22 mouse cellular contexts compared by ENCODE assay signal in genomic region chr7:122409945-122410344, GRCm38 (mm10).
DNase-seq lines count a peak whose midpoint lies in the region; ATAC-seq and TF ChIP-seq lines count a peak whose summit lies in the region.
"Had no signal": no experiment of that assay in that cellular context is flagged by ENCODE, and none has a peak within 500 bp of the region (broad histone marks: within the 10 kb centered on the region; RNA-seq: fewer than 3 reads in every experiment).

No protein-coding gene starts in this region.

- H3K4me3 ChIP-seq in spleen, adult 2 months (ENCODE audit: extremely low read depth, insufficient read depth, insufficient read length), result no peak overlapping the region
- no peak overlapping the region for H3K4me3 ChIP-seq in midbrain, embryonic 11.5 days (ENCODE audit: low read depth, low read length)
- H3K4me3 ChIP-seq: embryonic facial prominence, embryonic 12.5 days; forebrain, embryonic 13.5 days; gastrocnemius, adult 2 months; heart, embryonic 15.5 days; hindbrain, embryonic 13.5 days had no signal

- no peak overlapping the region for H3K4me2 ChIP-seq in midbrain, embryonic 11.5 days
- H3K4me2 ChIP-seq: embryonic facial prominence, embryonic 12.5 days; forebrain, embryonic 13.5 days; heart, embryonic 11.5 days; heart, embryonic 15.5 days; hindbrain, embryonic 13.5 days had no signal

- H3K9ac ChIP-seq in midbrain, embryonic 11.5 days (ENCODE audit: low read length), result no peak overlapping the region
- H3K9ac ChIP-seq: embryonic facial prominence, embryonic 12.5 days; forebrain, embryonic 13.5 days; forebrain, postnatal 0 days; heart, embryonic 15.5 days; hindbrain, embryonic 13.5 days had no signal

- no peaks in the 10 kb centered on the region for H3K36me3 ChIP-seq in spleen, adult 2 months (ENCODE audit: control insufficient read depth, insufficient read depth, low read length)
- no peaks in the 10 kb centered on the region for H3K36me3 ChIP-seq in midbrain, embryonic 11.5 days (ENCODE audit: control insufficient read depth, insufficient read depth, low read length)
- H3K36me3 ChIP-seq: embryonic facial prominence, embryonic 12.5 days; heart, embryonic 15.5 days; hindbrain, embryonic 13.5 days had no signal

- no peak for TF ChIP-seq CTCF in spleen, adult 2 months (IDR thresholded peaks at IDR 0.05; ENCODE audit: extremely low read depth, insufficient read depth, insufficient read length, insufficient replicate concordance)

- TF ChIP-seq POLR2A in spleen, adult 2 months (IDR thresholded peaks at IDR 0.05; ENCODE audit: low read depth, low read length), result no peak

- H3K27ac ChIP-seq in spleen, adult 2 months (ENCODE audit: insufficient read depth, low read length), result 0 out of 2 replicates have a peak overlapping the region, but pooled peaks have one; percentile 37
- H3K27ac ChIP-seq in midbrain, embryonic 11.5 days (ENCODE audit: low read depth, low read length), result no peak overlapping the region
- H3K27ac ChIP-seq: embryonic facial prominence, embryonic 12.5 days; forebrain, embryonic 13.5 days; gastrocnemius, adult 2 months; heart, embryonic 15.5 days; hindbrain, embryonic 13.5 days; hindbrain, postnatal 0 days had no signal

- no peaks in the 10 kb centered on the region for H3K27me3 ChIP-seq in spleen, adult 2 months (ENCODE audit: control insufficient read depth, insufficient read depth, low read length)
- H3K27me3 ChIP-seq in midbrain, embryonic 11.5 days (ENCODE audit: control insufficient read depth, insufficient read depth, low read length), result no peaks in the 10 kb centered on the region
- H3K27me3 ChIP-seq: embryonic facial prominence, embryonic 12.5 days; forebrain, embryonic 13.5 days; heart, embryonic 15.5 days; hindbrain, embryonic 13.5 days had no signal

- H3K4me1 ChIP-seq in spleen, adult 2 months (ENCODE audit: control insufficient read depth, insufficient read depth, insufficient read length), result peaks cover 13% of the 10 kb centered on the region; the same call in 1 of the 2 replicates
- peaks cover 4% of the 10 kb centered on the region for H3K4me1 ChIP-seq in midbrain, embryonic 11.5 days (ENCODE audit: control insufficient read depth, insufficient read depth, low read length)

- no peak for DNase-seq in spleen, adult 2 months (ENCODE audit: low read depth in 1 of 2, low spot score in 2 of 2)
- DNase-seq in spleen, adult 12 weeks (ENCODE audit: low spot score), result no peak
- peak; percentile 53 for DNase-seq in induced T-regulatory cell, adult 2 months (ENCODE audit: low read depth)
- DNase-seq in neural tube, embryonic 10.5 days (ENCODE audit: extremely low spot score, low spot score), result no peak
- no peak for DNase-seq in midbrain, embryonic 11.5 days (ENCODE audit: low spot score, missing footprints)
- DNase-seq: adrenal gland, adult 2 months; adrenal gland, postnatal 36 days; cerebellum, adult 11-12 months; cerebellum, adult 9-10 months; cerebellum, postnatal 25 days; forebrain, postnatal 0 days; gastrocnemius, adult 2 months; gastrocnemius, postnatal 25 days; heart, adult 11 months; heart, postnatal 14 days had no signal

- 32% methylated on average over 6 of the region's 6 CpGs for WGBS in spleen, adult 2 months
- WGBS in midbrain, embryonic 11.5 days, result 80% methylated on average over 6 of the region's 6 CpGs

- H3K9me3 ChIP-seq in midbrain, embryonic 11.5 days (ENCODE audit: control insufficient read depth, low read length), result no peaks in the 10 kb centered on the region
- H3K9me3 ChIP-seq: embryonic facial prominence, embryonic 12.5 days; forebrain, embryonic 13.5 days; heart, embryonic 15.5 days; hindbrain, embryonic 13.5 days had no signal

- ATAC-seq in neutrophil, adult 5-6 weeks (ENCODE audit: extremely low read depth, insufficient number of reproducible peaks, low FRiP score, poor library complexity, severe bottlenecking), result peak; percentile 42; the same call in 1 of the 2 replicates
- ATAC-seq in midbrain, embryonic 11.5 days (ENCODE audit: low FRiP score), result no peak
- ATAC-seq: forebrain, embryonic 13.5 days; forebrain, postnatal 0 days; hindbrain, postnatal 0 days had no signal
